Mouse (Mus musculus) retina, embryonic 14.5 days (tissue): Measurements from ENCODE around the gene Mid1ip1.
A peak's percentile ranks its signal among the peaks of the same experiment; 100 is the strongest.

Experiments used
- DNase-seq: peaks from one replicate; pipeline ENCODE4 v3.0.0-alpha.2; 2015; ENCODE audit warnings: low spot score

The Mid1ip1 gene

DNA sequence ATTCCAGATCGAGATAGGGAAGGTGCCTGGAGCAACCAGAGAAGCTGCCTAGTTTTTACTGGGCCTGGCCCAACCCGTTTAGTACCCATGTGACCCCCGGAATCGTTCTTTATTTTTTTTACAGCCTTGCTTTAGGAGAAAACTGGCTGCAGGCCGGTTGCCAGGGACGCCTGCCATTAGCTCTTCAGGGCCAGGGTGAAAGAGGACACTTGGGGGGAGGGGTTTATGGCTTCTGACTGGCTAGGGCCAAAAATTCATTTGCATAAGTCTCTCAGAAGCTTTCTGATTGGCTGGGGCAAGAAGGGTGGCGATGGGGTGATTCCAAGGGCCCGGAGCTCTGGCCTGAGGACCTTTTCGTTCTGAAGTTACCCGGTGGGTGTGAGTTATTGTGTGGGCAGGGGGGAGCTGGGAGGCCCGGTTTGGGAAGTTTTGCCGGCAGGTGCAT lies at the start of gene Mid1ip1:
Gene Mid1ip1 (plus strand): TSS at position 318 of the 445 bp plus-strand sequence.
- peak; percentile 88 for DNase-seq

DNA sequence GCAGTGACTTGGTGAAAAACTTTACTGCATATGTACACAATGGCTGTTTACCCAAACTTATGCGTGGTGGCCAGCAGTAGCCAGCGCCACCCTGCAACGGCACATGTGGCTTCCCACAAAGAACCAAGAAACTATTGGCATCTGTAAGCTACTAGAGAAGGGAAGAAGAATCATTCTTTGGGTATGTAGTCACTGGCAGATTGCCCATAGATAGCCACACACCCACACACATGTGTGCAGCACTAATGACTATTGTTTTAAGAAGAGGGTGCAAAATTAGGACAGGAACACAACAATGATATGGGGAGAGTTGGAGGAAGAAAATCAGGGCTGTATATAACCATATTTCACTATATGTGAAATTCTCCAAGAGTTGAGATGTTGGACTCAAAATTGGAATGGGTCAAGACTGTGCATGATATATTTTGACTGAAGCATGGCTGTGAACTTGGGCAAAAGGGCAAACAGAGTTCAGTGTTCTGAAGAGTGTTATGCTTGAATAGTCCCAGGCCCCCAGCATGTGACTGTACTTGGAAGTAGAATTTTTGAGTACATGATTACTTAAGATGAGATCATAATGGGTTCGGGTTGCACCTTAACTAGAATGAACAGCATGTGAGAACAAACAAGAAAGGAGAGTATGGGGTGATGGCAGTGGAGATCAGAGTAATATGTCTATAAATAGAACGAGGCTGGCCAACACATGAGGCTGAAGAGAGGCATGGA lies 20.2 kb upstream of the Mid1ip1 start:
- DNase-seq: no peak

DNA sequence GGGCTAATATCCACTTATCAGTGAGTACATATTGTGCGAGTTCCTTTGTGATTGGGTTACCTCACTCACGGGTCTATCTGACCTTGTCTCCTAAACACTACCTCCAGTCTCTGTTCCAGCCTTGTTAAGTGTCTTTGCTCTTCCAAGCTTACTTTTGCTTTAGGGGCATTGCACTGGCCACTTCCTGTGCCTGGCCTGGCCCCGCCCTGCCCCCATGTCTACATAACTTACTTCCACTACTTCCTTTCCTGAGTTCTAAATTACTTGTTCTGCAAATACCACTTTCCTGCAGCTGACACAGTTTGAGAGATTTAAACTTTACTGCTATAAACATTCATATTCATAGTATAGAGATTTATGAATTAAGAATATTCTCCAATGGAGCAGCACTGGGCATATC lies 8.1 kb upstream of the Mid1ip1 start:
- DNase-seq: no peak

DNA sequence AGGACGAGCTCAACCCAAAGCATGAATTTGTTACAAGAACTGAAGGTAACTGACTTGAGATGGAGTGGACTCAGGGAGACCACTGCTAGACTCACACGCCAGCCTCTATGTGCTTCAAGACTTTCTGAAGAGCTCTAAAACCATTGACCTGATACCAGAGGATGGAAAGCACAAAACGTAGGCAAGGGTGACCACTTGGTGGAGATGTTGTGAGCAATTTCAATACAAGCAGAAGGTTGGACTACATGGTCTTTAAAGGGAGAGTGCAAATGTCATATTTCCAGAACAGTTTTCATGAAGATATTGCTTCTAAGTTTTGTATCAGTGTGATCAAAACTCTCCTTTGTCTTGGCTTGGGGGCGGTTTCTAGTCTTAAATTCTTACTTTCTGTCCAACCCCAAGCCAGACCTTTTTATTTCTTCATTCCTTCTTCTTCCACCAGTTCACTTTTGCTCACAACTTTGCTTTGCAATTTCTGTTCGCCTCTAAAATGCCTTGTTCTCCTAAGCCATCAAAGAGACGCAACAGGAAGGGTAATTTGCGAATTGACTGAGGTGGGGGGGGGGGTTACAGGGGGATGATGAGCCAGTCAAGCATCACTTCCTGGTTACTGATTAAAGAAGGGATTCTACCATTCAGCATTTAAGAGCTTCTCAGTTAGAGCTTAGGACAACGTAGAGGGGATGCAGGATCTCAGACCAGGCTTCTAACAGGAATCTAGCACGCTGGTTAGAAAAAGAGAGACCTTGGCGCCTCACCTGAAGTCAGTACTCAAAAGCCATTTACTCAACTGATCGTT lies 775 bp upstream of the Mid1ip1 start:
- no peak for DNase-seq

DNA sequence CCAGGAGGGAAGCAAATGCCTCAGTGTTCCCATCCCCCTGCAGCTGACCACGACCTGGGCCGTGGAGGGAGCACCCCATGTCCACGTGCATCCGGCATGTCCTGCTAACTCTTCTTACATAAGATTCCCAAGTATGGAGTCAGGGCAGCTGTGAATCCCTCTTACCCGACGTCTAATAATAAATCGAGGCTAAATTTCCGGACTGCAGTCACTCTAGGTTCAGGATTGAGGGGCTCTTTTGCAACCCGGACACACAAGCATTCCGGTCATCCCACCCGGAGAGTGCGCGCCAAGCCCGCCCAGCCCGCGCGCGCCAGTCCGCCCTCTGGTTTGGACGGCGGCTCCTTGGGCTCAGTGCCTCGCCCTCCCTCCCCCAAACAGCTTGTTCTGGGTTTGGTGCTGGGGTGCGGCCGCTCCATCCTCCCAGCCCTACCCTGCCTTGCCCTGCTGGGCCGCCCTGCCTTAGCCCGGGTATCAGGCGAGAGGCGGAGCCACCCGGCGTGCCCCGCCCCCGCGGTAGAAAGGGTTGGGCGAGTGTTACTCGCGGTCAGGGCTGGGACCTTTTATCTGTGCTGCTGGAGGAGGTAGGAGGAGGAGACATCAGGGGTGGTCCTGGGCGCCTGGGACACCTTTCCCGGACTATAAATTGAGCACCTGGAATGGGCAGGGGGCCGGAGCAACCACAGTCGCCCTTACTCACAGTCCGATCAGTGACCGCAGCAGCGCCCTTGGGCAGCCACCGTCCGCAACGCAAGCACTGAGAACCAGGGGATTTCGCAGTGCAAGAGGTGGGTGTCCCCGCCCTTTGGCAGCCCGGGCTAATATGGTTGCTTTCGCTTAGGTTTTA lies 2.3 kb downstream of the Mid1ip1 start:
- peak; percentile 75 for DNase-seq

DNA sequence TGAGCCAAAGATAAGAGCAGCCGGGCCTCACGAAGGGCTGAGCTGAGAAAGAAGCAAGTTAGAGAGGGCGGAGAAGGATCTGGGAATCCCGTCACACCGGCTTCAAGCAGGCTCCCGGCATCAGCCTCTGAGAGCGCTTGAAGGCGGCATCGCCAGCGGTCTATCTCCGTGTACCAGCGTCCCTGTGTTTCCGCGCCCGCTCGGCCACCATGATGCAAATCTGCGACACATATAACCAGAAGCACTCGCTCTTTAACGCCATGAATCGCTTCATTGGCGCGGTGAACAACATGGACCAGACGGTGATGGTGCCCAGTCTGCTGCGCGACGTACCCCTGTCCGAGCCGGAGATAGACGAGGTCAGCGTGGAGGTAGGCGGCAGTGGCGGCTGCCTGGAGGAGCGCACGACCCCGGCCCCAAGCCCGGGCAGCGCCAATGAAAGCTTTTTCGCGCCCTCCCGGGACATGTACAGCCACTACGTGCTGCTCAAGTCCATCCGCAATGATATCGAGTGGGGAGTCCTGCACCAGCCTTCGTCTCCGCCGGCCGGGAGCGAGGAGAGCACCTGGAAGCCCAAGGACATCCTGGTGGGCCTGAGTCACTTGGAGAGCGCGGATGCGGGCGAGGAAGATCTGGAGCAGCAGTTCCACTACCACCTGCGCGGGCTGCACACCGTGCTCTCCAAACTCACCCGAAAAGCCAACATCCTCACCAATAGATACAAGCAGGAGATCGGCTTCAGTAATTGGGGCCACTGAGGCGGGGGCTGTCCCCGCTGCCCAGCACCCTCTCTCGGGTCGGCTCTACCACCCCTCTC lies 3.4 kb downstream of the Mid1ip1 start:
- peak; percentile 34 for DNase-seq

DNA sequence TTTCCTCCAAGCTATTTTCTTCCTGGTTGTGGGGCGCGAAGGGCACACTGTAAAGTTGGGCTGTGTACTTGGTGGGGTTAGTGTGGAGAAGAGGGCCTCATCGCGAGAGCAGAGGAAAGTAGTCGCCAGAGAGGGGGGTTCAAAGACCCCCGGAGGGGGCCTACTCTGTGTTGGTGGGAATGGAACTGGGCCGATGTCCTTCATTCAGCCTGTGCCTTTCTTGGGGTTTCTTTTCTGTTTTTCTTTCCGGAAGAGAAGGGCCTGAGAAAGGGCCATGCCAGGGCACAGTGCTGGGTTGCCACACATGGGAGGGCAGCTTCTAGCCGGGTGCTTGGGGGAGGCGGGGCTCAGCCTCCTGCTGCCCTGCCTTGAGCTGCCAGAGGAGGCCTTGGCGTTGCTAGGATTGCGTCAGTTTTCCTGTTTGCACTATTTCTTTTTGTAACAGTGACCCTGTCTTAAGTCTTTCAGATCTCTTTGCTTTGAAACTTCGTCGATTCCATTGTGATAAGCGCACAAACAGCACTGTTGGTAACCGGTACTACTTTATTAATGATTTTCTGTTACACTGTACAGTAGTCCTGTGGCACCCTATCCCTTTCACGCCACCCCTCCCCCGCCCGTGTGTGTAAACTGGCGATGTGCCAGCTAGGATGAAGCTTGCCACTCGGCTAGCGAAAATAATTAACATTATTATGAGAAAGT lies 4.2 kb downstream of the Mid1ip1 start:
- DNase-seq: peak; percentile 55

DNA sequence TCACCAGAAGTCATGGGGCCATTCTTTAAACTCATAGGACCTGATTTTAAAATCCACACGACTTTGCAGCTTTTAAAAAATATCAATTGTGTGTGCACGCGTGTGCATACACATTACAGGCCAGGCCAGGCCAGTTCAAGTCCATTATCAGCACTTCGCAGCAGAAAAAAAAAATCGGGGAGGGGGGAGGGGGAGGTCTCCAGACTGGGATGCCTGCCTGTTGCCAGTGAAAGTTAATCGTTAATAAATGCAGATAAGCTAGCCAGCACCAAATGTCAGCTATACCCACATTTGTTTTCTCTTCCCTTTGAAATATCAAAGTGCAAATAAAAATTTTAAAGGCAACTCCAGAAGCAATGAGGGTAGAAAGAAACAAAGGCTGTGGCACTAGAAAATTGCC lies 5.6 kb downstream of the Mid1ip1 start:
- no peak for DNase-seq

DNA sequence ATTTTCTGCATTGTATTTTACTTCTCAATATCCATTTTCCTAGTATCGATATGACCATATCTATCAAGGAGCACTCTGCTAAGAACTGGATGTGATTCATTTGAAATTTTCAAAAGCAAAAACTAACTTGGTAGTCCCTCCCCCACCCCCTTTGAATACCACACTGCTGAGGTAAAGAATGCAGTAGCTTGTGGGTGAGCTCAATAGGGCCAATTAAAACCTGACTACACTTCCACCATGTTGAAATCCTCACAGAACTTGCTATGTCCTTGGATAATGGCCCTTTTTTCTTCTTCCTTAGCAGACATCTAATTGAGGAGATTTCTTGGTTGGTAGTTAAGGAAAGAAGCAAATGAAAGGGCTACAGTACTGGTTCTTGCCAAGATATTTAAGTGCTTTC lies 9.8 kb downstream of the Mid1ip1 start:
- no peak for DNase-seq

DNA sequence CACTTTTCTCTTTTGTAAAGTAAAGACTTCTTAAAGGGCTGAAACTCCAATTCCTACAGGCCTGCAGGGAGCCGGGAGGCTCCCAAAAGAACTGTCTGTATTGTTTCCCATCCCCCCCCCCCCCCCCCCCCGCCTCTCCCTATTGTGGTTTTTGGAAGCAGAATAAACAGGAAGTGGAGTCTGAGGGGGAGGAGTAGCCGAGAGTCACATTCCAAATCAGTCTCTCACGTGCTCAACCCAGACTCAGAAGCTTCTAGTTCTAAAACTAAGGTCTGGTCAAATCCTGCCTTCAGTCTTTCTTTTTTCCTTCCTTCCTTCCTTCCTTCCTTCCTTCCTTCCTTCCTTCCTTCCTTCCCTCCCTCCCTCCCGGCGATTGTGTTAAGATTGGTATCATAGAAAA lies 14.7 kb downstream of the Mid1ip1 start:
- no peak for DNase-seq

DNA sequence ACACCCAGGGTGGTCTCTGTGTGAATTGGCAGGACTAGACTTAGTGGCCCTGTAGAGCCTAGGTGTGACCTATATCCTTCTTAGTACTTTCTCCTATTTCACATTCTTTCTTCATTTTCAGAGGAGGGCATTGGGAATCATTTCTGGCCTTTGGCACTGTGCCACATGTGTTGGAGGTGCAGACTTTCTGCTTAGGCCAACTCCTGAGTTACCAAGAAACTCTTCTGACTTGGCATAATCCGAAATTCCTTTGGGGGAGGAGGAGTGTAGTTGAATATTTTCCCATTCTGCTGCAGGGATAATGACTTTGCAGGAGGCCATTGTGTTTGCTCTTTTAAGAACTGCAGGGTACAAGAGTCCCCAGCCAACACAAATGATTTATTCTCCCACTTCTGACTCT lies 19.6 kb downstream of the Mid1ip1 start:
- DNase-seq: no peak

DNA sequence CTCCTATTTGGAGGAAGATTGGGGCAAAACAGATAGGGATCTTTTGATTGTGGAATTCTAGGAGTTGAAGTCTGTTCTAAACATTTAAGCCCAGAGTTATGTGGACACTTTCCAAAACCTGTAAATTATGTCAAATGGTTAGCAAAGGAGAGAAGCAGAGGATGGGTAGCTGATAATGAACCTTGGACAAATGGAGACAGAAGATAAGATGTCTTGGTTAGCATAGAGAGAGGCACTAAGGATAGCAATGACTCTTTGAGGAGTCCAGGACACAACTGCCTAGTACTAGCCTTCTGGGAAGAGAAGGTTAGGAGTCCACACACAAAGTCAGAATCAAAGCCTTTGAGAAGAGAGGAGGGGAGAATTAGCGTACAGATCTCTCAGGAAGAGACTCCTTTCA lies 20.1 kb downstream of the Mid1ip1 start:
- DNase-seq: no peak

DNA sequence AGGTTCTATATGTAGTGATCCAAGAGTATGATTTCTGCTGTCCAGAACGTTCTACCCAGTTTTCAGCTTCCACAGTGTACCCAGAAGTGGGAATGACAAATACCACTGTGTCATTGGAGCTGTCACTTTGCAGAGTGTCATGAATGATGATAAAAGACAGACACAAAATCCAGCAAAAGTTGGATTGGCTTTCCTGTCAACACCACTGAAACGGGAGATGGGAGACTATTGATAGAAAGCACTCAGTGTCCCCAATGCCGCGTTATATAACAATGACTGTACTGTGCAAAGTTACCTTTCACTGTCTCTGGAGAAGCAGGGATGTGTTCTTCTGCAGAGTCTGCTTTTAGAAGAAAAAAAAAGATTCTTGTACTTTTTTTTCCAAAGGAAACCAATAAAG lies 44.1 kb downstream of the Mid1ip1 start:
- DNase-seq: no peak

DNA sequence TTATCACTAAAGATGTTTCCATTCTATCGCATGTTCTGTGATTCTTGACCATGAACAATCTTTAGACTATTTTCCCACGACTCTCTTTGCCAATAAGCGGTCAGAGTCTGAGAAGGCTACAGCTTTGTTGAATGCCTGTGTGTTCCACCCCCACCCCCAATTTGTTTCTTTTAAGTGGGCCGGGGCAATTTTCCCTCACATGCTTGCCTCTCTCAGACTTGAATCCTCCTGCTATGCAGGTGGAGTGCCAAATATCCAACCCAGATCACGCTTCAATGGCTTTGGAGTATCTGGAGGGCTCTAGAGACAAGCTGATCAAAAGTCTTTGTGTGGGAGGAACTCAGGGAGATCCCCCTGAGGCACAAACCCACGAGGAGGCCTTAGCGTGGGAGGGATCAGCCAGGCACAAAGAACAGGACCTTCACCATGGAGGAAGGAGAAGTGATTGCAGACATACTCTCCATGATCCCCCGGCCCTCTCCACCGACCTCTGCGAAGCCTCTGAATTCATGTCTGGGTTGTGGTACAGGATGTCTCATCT lies 48.7 kb downstream of the Mid1ip1 start:
- no peak for DNase-seq
